Mouse (Mus musculus) thymus, postnatal 25 days (tissue): ENCODE measurements around the gene Hormad2.

Experiments used
- DNase-seq: peaks from one replicate; pipeline ENCODE4 v3.0.0; 2022

The Hormad2 gene

DNA sequence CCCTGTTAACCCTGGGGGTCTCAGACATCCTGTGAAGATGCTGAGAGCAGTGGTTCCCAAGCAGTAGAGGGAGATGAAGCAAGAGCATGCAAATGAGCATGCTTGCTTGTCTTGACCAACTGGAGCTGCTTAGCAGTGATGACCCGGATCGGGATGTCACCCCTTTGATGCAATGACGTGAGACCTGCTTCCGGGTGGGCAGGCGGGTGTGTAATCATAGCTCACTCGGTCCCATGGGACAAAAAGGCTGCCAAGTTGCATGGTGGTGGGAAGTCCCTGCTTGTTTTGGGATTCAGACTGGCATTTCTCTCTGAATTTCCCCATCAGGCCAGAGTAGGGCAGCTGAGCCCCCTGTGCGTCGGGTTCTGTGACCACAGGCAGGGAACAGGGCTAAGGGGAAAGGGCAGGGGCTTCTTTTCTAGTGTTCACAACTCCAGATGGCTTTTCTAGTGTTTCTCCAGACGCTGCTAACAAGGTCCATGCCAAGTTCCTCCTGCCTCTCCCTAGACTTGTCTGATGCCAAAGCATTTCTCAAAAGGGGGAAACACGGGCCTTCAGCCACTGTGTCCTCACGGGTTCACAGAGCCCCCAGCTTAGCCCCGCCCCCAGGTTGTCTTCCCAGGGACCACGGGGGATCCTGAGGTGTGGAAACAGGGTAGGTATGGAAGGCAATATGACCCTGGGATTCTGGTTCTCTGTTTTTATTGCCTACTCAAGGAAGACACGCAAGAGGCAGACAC lies 141.0 kb downstream of the Hormad2 start:
- no peak for DNase-seq

DNA sequence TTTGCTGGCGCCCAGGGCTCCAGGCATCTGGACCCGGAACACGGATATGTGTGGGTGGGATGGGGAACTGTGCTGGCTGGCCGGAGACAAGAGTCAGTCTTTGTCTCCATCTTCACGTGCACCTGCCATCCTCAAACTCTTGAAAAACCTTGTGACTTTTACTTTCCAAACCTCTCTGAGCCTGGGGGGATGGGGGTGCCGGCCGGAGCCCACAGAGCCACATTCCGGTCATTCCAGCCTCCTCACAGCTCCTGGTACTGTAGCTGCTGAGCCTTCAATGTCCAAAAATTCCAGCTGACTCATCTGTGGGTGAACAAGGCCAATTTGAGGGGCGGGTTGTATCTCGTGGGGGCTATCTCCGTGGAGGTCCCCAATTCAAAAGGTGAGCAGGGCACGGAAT lies 141.7 kb downstream of the Hormad2 start:
- no peak for DNase-seq

DNA sequence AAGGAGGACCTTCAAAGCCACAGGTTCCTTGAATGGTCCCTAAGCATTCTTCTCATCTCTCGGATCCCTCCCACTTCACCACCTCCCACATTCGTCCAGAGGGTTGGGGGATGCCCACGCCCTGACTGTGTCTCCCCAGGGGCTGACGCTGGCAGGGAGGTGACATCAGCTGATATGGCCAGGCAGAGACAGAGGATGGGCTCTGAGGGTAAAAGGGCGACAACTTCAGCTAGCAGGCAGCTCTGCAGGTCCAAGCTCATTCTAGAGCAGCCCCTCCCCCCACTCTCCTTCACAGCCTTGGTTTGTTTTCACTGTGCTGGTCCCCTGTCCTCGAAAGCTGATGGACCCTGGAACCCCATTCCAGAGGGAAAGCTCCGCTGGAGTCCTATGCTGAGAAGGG lies 142.3 kb downstream of the Hormad2 start:
- no peak for DNase-seq

DNA sequence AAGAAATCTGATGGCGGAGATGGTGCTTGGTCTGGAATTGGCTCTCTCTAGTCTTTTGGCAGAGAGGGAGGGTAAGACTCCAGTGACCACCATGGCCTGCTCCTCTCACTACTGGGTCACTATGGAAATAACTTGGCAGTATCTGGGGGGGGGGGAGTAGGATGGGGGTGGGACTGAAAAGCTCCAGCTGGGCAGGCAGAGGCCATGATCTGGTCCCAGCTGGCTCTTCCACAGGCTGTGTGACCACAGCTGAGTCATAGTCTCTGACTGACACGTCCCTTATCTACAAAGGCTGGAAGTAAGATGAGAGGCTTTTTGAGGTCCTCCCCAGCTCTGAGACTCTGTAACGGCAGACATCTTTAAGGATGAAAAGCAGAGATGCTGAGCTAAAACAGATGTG lies 143.2 kb downstream of the Hormad2 start:
- DNase-seq, result no peak

DNA sequence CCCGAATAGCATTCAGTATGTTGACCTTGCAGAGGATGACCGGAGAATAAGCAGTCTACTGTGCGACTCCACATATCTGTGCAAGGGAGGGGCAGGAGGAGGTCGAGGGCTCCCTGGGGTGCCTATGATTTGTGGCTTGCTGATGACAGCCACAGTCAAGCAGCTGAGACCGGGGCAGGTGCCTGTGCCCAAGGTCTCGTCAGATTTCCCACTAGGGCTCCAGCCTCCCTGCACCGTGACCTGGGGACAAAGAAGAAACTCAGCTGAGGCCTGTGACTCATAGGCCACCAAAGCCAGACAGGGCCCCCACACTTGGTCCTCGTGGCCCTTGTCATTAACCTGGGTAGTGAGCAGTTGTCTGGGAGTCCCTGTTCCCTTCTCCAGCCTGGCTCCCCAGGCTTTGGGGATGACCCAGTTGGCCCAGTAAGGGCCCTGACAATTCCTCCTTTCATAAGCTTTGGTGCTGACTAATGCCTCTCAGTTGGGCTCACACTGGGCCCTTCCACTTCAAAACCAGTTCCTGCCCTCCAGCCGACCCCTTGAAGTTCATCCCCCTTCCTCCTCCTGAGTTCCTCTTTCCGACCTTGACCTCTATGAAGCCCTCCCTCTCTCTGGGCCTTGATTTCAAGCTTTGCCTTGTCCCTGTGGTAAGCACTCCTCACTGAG lies 144.2 kb downstream of the Hormad2 start:
- no peak for DNase-seq
